Mouse (Mus musculus) hematopoietic stem cell, adult 5-6 weeks (primary cell): ENCODE results near the gene A630076J17Rik. TPM values are rescaled to one million over a fixed set of nuclear protein-coding genes. Genes with fewer than 3 reads are reported as not detected.

Source experiments
- ATAC-seq, 2 experiments: fragments of 125-278 bp in 1 of 2; replicated peaks in 1 of 2; 2 replicates each; pipeline ENCODE4 v1.8.0; 2016 to 2017; ENCODE audit warnings: inconsistent platforms in 2 of 2, mild to moderate bottlenecking in 2 of 2, moderate number of reproducible peaks in 2 of 2, low read depth in 1 of 2, moderate TSS enrichment in 1 of 2; ENCODE audit not compliant: low FRiP score in 2 of 2, poor library complexity in 2 of 2, severe bottlenecking in 2 of 2, insufficient read depth in 1 of 2, low TSS enrichment in 1 of 2
- total RNA-seq: library from RNA; stranded (forward); fragments of 172-1452, 232-1000 nt; gene quantifications from 2 replicates; pipeline ENCODE4 v1.2.3, GENCODE M21; 2017

Gene A630076J17Rik
- total RNA-seq: not detected in 2 replicates

DNA sequence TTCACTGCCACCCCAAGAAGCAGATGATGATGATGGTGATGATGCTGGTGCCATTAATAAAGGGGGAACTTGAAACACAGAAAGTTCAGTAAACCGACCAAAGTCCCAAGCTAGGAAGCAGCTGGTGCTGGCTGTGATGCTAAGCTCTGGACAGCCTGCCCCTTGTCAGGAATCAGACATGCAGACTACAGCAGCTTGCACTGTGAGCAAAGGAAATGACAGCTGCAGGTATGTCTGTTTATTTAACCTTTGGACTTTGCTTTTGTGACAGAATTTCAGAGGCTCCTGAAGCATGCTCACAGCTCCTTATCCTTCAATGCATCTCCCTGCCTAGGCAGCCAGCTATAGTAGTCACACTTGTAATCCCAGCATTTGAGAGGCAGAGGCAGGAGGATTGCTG lies at the start of gene A630076J17Rik:
Gene A630076J17Rik, plus strand, starts transcription at position 88 of the 400 bp plus-strand sequence.
- no peak for ATAC-seq

GRCm38 (mm10) chr3:107180860-107181259 lies 49.6 kb upstream of the A630076J17Rik start:
- no peak for ATAC-seq

GRCm38 (mm10) chr3:107182756-107183155 lies 47.7 kb upstream of the A630076J17Rik start, which contains the start of gene Kcna10:
TSS of gene Kcna10 (plus strand) at chr3:107183056.
- no peak for ATAC-seq

GRCm38 (mm10) chr3:107183178-107183577 lies 47.2 kb upstream of the A630076J17Rik start:
- ATAC-seq: no peak

GRCm38 (mm10) chr3:107185597-107185996 lies 44.8 kb upstream of the A630076J17Rik start:
- no peak; a peak in 1 of 4 replicates for ATAC-seq

GRCm38 (mm10) chr3:107187022-107187421 lies 43.4 kb upstream of the A630076J17Rik start:
- ATAC-seq: no peak

DNA sequence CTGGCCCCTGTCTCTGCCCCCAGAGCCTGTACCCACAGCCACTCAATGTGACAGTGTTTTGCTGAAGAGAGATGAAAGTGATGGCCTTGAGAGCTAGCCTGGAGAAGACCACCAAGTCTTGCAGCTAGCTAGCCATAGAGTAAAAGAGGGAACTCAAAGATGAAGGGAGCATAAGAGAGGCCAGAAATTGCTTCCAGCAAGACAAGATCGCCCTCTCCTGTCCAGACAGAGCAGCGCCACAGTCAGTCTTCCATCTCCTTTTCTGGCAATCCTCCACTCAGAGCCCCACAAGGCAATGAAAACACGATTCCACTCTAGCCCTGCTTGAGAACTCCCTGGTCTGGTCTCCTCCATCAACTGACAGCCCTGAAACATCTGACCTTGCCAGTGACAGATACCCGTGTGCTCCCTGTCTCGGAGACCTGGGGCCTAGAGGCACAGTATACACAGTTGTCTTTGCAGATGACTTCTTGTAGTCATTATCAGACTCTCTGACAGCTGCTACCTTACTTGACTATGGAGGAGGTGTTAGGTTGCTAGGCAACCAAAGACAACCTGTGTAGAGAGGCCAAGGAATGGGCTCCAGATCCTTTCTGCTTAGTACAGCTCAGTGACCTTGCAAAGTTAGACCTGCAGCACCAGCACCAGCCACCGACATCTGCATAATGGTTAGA lies 42.1 kb upstream of the A630076J17Rik start:
- peak; percentile 43 to 55; a peak in 2 of 4 replicates for ATAC-seq

- ATAC-seq: no peak
Measured at GRCm38 (mm10) chr3:107201310-107202180, 28.9 kb upstream of the A630076J17Rik start.

DNA sequence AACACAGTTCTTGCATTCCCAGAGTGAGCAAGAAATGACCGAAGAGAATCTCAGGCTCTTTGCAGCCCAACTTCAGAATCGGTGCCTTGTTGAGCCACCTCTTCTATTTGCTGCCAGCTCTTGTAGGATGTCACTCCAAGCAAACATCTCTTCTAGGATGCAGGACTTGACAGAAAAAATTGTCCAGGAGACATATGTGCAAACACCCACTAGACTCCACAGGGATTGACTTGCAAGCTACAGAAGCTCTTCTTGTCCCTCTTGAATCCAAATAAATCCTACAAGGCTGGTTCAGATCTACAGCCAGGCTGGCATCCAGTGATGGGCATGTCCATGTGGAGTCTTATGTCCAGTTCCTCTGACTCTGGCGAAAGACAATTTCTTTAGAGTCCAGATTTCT lies 26.0 kb upstream of the A630076J17Rik start:
- no peak for ATAC-seq

GRCm38 (mm10) chr3:107205170-107205569 lies 25.2 kb upstream of the A630076J17Rik start:
- ATAC-seq: no peak

DNA sequence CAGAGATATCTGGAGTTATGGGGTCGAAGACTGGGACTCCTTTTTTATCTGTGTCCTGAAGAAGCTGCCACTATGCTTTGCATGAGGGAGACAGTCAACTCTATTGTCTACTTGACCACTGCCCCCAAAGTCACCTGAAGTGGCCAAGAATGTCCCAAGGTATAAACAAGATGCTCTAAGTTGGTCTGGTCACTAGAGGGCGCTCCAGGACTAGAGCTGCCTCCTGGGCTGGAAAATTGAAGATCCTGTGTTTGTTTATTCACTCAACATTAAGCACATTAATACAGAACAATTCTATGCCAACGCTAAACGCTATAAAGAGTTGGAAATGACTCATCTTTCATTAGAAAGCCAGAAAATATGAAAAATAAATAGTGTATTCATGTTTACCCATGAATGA lies 24.4 kb upstream of the A630076J17Rik start:
- peak; percentile 56 to 67; a peak in 3 of 4 replicates for ATAC-seq

DNA sequence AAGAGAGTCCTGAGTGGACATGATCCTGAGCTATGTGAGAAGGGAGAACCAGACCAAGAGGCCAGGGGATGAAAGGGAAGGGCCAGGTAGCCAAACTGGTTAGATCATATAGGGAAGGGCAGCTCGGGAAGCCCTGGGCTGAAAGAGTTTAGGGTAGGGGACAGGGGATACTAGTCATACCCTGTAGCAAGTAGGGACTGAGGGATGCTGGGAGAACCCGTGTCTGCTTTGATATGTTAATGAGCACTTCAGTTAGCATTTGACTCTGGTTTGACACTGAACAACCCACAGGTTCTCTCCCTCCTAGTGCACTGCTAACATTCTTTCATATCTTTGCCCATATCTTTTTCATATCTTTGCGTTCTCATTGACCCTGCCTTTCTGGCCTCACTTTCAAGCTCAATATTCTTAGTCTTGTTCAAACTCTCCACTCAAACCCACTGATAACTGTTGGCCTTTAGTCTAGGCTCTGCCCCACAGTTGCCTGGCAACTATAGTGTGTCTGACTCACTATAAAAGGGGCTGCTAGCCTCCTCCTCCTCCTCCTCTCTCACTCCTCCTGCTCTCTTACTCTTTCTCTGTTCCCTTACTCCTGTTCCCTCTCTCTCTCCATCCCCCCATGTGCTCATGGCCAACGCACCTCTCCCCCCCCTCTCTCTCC lies 23.8 kb upstream of the A630076J17Rik start:
- ATAC-seq: no peak

DNA sequence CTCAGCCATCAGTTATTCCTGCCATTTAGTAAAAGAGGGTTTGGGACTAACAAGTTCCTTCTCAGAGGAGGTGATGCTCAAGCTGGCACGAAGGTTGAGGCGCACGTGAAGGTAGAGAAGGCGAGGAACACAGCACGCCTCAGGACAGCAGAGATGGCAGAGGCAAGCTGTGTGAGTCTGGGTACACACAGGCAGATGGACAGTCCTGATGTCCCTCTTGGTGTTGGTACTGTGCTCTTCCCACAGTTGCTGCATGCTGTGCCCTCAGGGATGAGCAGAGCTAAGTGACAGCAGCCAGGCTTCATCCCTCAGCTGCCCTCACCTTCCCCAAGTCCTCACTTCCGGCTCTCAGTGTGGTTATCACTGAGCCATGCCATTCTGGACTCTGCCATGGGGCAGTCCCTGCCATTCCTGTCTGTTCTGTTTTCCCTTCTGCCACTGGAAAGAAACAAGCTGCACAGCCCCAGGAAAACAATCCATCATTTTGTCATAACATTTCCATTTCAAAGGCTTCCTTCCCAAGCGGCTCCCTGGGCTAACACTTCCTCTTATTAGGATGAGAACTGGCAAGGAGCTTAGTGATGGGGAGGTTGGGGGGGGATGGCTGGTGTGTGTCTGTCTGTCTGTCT lies 22.7 kb upstream of the A630076J17Rik start:
- ATAC-seq: no peak

- no peak for ATAC-seq
Measured at GRCm38 (mm10) chr3:107214606-107215005, 15.8 kb upstream of the A630076J17Rik start.

GRCm38 (mm10) chr3:107216400-107217100 lies 13.9 kb upstream of the A630076J17Rik start:
- ATAC-seq: no peak

- ATAC-seq: no peak
Measured at GRCm38 (mm10) chr3:107217101-107217480, 13.3 kb upstream of the A630076J17Rik start.

- ATAC-seq: no peak
Measured at GRCm38 (mm10) chr3:107218572-107218971, 11.8 kb upstream of the A630076J17Rik start.
